Mouse (Mus musculus) hindbrain, embryonic 13.5 days (tissue): ENCODE results near the gene Gtf3c5. TPM values are rescaled to one million over a fixed set of nuclear protein-coding genes. Genes with fewer than 3 reads are reported as not detected.

ENCODE experiments used
- ATAC-seq: fragments of 200-750 bp; cut with Nextera tagmentation; 2 replicates; pipeline ENCODE4 v1.8.0; 2017; ENCODE audit warnings: moderate TSS enrichment; ENCODE audit not compliant: low FRiP score
- H3K27ac ChIP-seq: fragments of 300-500 bp; sonication (generic); 2 replicates; pipeline ENCODE4 v1.5.1; 2015; ENCODE audit warnings: inconsistent platforms, mild to moderate bottlenecking, moderate library complexity
- H3K27me3 ChIP-seq: fragments of 300-500 bp; sonication (generic); 2 replicates; pipeline ENCODE4 v1.6.1; 2015; ENCODE audit warnings: mild to moderate bottlenecking, inconsistent platforms
- H3K36me3 ChIP-seq: fragments of 300-500 bp; sonication (generic); 2 replicates; pipeline ENCODE4 v1.6.1; 2015; ENCODE audit warnings: mild to moderate bottlenecking, inconsistent platforms
- H3K4me1 ChIP-seq: fragments of 300-500 bp; sonication (generic); replicated peaks from 2 replicates; pipeline ENCODE4 v1.6.1; 2015; ENCODE audit warnings: inconsistent platforms
- H3K4me2 ChIP-seq: fragments of 300-500 bp; sonication (generic); 2 replicates; pipeline ENCODE4 v1.6.1; 2015; ENCODE audit warnings: inconsistent platforms, mild to moderate bottlenecking, moderate library complexity
- H3K4me3 ChIP-seq: fragments of 300-500 bp; sonication (generic); 2 replicates; pipeline ENCODE4 v1.5.1; 2015; ENCODE audit warnings: mild to moderate bottlenecking, inconsistent platforms
- H3K9ac ChIP-seq: fragments of 300-500 bp; sonication (generic); 2 replicates; pipeline ENCODE4 v1.6.1; 2015; ENCODE audit warnings: mild to moderate bottlenecking, inconsistent platforms
- H3K9me3 ChIP-seq: fragments of 300-500 bp; sonication (generic); 2 replicates; pipeline ENCODE4 v1.6.1; 2016; ENCODE audit warnings: inconsistent platforms
- WGBS: fragments of 180-500 bp; shearing (Covaris S2); methylation state at CpG from one replicate; pipeline ENCODE4 v1.1.7; 2015; 5-methylcytosine and 5-hydroxymethylcytosine counted together
- polyA plus RNA-seq: library from polyadenylated mRNA; unstranded; fragments of >200 nt; fragmentation: Nextera tagmentation; extraction: Ambion mirVana; gene quantifications from 2 replicates; pipeline ENCODE4 v1.2.1, GENCODE M21; 2015

Gtf3c5 gene
- polyA plus RNA-seq, 1 experiment from 2014 or later = 40.8 TPM

DNA sequence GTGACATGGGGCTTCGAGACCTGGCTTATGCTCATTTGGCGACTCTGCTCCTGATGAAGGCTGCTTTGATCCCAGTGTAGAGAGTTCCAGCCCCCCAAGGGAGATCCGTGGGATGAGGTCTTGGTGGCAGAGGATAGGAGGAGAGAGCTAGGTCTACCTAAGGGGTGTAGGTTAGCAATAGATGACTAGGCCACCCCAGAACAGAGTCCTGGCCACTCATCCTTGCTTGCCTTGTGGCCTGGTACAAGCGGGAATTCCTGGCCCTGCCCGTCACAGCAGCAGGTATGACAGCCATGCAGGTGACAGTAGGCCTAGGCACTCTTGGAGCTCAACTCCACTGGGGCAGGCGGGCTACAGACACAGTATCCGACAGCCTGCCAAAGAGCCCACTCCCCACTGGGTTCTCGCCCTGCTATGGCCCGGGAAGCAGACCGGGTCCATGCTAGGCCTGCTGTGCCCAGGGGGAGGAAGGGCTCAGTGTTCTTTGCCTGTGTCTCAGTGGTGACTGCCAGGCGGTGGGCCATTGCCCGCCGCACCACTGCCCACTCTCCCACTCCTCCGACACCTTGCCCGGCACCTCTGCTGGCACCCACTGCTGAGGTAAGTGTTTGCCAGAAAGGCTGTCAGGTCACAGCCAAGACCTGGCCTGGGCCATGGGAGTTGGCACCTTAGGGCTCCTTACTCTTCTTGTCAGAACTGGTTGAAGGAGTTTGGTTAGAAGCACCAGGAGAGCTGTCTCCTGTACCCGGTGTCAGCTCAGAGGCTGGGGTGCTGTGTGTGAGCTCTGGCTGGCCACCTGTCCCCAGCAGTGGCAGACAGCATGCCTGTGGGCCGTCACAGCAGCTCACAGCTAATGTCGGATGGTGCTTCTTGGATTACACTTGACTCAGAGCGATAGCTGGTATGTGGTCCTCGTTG, 55.9 kb downstream of the Gtf3c5 start:
- no peak for ATAC-seq
- no peak overlapping the region for H3K4me3 ChIP-seq
- no peaks in the 10 kb centered on the region for H3K9me3 ChIP-seq
- H3K27ac ChIP-seq = no peak overlapping the region
- peak overlapping the region; percentile 46; the same call in 1 of the 2 replicates for H3K9ac ChIP-seq
- H3K27me3 ChIP-seq = no peaks in the 10 kb centered on the region
- no peak overlapping the region for H3K4me2 ChIP-seq
- peaks cover 1% of the 10 kb centered on the region for H3K36me3 ChIP-seq
- WGBS = 86% methylated on average over 20 of the region's 20 CpGs
- peaks cover 97% of the 10 kb centered on the region for H3K4me1 ChIP-seq

DNA sequence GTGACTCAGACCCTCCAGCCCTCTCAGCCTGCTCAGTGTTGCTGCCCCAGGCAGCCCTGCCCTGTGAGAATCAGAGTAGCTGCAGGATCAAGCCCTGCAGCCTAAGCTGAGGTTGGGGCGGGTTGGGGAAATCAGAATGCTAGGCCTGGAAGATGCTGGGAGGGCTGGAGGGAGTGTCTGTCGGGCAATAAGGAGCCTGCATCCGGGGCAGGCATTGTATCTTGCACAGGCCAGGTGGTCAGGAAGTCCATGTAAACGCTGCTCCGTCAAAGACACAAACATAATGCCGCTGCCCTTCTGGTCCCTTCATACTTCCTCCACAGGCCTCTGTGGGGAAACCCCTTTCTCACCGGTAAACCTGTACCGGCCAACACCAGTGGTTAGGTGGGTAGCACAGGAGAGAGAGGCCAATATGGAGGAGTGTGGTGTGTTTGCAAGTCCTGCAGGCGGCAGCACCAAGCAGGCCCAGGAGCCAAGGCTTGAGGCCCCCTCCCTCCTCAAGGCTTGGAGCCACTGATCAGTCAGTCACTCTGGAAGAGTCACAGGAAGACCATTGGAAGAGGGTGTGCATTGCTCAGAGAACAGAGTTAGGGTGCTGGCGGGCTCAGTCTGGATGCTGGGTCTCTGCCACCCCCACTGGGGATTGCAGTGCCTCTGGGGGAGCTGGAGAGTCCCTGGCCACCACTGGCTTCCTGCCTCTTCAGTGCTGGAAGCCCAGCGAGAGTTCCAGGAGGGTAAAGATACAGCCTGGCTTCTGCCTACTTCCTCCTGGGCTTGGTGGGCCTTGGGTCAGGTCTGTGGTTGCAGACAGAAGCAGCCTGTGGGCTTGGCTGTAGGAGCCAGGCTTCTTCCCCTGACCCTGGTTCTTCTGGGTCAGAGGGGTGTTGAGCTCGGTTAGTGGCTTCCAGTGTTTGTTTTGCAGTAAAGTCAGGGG, 57.3 kb downstream of the Gtf3c5 start:
- H3K9me3 ChIP-seq = no peaks in the 10 kb centered on the region
- ATAC-seq = no peak; the same call in 1 of the 2 replicates
- H3K4me3 ChIP-seq = no peak overlapping the region
- peaks cover 14% of the 10 kb centered on the region for H3K36me3 ChIP-seq
- H3K9ac ChIP-seq = peak overlapping the region; percentile 66
- 41% methylated on average over 12 of the region's 12 CpGs for WGBS
- H3K27ac ChIP-seq = peak overlapping the region; percentile 77
- H3K4me2 ChIP-seq = peak overlapping the region; percentile 25; the same call in 1 of the 2 replicates
- H3K4me1 ChIP-seq = peaks cover 95% of the 10 kb centered on the region
- no peaks in the 10 kb centered on the region for H3K27me3 ChIP-seq

DNA sequence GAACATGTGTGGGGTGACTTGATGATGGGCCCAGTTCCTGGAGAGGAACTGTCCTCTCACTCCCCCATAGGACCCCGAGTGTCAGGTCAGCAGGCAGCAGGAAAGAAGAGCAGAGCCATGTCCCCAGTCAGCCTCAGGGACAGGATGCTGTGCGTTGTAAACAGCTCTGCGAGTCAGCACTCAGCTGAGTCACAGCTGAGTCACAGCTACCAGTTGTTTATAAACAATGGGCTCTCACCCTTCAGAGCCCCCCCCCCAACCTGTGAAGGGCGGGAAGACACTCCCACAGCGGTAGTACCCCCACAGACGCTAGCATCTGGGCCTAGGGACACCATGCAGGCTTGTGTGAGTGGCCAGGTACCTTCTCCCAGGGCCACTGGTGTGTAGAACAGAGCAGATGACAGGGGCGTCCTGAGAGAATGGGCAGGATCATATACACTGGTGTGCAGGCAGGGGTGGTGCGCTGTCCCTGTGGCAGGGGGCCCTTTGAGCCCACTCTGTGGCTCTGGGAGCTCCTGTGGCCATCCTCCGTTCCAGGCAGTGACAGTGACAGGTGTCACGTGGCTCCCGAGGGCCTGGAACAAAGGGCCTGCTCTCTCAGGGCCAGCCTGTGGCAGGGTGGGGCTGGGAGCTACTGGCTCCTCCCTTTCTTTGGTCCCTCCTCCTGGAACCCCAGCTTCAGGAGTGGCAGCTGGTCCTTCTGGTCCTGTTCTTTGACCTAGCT, 58.2 kb downstream of the Gtf3c5 start:
- H3K9me3 ChIP-seq = no peaks in the 10 kb centered on the region
- peak overlapping the region; percentile 77 for H3K27ac ChIP-seq
- peak overlapping the region; percentile 66 for H3K9ac ChIP-seq
- peaks cover 14% of the 10 kb centered on the region for H3K36me3 ChIP-seq
- peaks cover 95% of the 10 kb centered on the region for H3K4me1 ChIP-seq
- H3K4me2 ChIP-seq = peak overlapping the region; percentile 25; the same call in 1 of the 2 replicates
- ATAC-seq = peak; percentile 57
- no peaks in the 10 kb centered on the region for H3K27me3 ChIP-seq
- WGBS = 15% methylated on average over 11 of the region's 11 CpGs
- H3K4me3 ChIP-seq = no peak overlapping the region; the same call in 1 of the 2 replicates

DNA sequence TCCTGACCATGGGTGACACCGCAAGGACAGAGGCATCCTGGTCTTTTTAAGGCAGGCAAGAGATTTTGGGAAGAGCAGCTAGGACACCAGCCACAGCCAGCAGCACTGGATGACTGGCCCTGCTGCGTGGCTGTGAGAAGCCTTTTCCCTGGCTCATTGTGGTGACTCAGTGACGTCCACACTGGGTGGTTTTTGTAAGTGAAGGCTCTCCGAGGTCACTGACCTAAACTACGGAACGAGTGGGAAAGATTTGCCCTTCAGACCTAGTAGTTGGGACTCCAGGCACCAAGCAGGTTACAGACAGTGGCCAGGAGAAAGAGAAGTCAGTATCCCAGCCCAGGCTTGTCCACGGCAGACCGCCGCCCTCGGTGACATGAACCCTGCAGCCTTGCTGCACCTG, 59.1 kb downstream of the Gtf3c5 start:
- no peaks in the 10 kb centered on the region for H3K27me3 ChIP-seq
- H3K9me3 ChIP-seq = no peaks in the 10 kb centered on the region
- no peak overlapping the region for H3K4me3 ChIP-seq
- ATAC-seq = no peak
- WGBS = 81% methylated on average over 10 of the region's 10 CpGs
- H3K27ac ChIP-seq = peak overlapping the region; percentile 77
- H3K4me2 ChIP-seq = no peak overlapping the region
- H3K4me1 ChIP-seq = peaks cover 95% of the 10 kb centered on the region
- H3K9ac ChIP-seq = no peak overlapping the region
- peaks cover 14% of the 10 kb centered on the region for H3K36me3 ChIP-seq

DNA sequence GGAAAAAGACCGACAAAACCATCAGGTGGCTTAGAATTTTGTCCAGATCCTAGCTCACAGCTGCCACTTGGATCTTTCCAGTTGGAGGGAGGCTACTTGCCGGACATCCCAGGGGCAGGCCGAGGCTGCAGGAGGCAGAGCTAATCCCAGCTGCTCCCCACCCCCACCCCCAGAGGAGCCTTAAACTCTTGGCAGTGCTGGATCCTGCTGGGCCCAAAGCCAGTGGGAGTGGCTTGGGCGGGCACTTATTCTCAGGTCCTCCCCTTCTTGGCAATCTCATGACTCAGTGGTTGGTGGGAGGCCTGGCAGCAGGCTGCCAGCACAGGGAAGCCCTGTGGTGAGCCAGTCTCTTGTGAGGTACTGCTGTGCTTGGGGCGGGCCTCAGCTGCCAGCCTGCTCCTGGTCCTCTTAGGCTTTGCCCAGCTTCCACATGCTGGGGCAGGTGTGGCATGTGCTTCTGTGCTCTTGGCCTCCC, 59.9 kb downstream of the Gtf3c5 start:
- Histone ChIP-seq H3K9ac (no peak overlapping the region), H3K4me2 (no peak overlapping the region), H3K36me3 (peaks cover 14% of the 10 kb centered on the region), H3K4me3 (no peak overlapping the region), H3K27me3 (no peaks in the 10 kb centered on the region), H3K9me3 (no peaks in the 10 kb centered on the region), H3K27ac (peak overlapping the region; percentile 77), H3K4me1 (peaks cover 95% of the 10 kb centered on the region)
- WGBS = 9% methylated on average over 5 of the region's 5 CpGs
- peak; percentile 82 for ATAC-seq

DNA sequence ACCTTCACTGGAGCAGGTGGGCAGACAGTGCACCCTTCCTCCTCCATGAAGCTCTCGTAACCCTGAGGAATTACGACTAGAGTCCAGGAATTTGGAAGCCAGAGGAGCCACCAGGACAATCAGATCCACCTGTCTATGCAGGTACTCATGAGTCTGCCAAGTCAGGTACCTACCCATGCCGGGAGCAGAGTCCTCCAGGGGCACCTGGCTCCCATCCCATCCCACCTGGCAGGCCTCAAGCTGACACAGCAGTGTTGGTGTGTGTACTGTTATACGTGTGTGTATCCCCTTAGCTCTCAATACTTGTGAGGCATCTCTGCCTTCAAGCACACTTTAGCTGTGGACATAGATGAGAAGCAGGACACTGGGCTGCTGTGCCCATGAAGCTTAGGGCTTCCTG, 61.4 kb downstream of the Gtf3c5 start:
- Histone ChIP-seq H3K27ac (no peak overlapping the region), H3K9ac (0 out of 2 replicates have a peak overlapping the region, but pooled peaks have one; percentile 39), H3K9me3 (no peaks in the 10 kb centered on the region), H3K4me1 (peaks cover 95% of the 10 kb centered on the region), H3K27me3 (no peaks in the 10 kb centered on the region), H3K4me3 (no peak overlapping the region), H3K4me2 (no peak overlapping the region), H3K36me3 (peaks cover 17% of the 10 kb centered on the region)
- ATAC-seq = no peak
- 91% methylated on average over 4 of the region's 4 CpGs for WGBS

DNA sequence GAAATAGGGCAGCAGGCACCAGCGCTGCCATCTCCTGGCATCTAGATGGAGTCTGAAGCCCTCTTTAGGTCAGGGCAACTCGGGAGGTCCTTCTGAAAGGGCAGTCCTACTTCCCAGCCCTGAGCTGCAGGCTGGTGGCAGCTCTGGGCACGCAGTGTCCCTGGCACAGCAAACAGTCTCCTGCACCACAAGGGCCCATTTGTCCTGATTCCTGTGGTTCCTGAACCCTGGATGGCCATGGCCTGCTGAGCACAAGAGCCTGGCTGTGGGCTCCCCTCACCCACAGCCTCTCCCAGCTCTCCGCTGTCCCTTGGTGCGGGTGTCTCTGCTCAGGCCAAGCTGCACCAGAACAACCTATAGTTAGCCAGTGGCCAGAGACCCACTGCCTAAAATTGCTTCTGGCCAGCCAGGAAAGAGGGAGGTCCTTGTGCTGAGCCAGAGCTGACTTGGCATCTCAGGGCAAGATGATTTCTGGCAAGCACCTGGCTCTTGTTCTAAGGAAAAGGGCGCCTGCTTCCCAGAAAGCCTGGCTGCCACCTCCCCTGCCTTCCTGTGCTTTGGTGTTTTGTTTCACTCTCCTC, 61.9 kb downstream of the Gtf3c5 start:
- no peak overlapping the region for H3K27ac ChIP-seq
- peak overlapping the region; percentile 39; the same call in 1 of the 2 replicates for H3K9ac ChIP-seq
- peaks cover 19% of the 10 kb centered on the region for H3K36me3 ChIP-seq
- 85% methylated on average over 6 of the region's 6 CpGs for WGBS
- H3K4me1 ChIP-seq = peaks cover 95% of the 10 kb centered on the region
- ATAC-seq = no peak
- no peak overlapping the region for H3K4me3 ChIP-seq
- H3K27me3 ChIP-seq = no peaks in the 10 kb centered on the region
- no peak overlapping the region for H3K4me2 ChIP-seq
- no peaks in the 10 kb centered on the region for H3K9me3 ChIP-seq

DNA sequence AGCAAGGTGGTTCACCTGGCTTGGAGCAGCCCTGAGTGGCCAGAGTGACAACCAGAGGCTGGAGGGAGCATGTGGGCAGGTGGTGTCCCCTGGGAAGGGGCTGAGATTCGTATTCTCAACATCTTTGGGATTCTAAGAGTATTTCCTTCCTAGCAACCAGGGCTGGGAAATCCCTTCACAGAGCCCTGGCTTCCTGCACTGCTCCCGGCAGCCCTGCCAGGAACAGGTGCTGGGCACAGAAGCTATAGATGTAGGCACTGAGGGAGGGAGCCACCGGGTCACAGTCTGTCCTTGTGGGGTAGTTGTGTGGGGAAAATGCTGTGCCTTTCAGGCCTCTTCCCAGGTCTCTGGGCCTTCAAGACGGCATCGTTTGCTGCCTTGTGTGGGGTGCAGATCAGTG, 63.0 kb downstream of the Gtf3c5 start:
- Histone ChIP-seq H3K27me3 (no peaks in the 10 kb centered on the region), H3K9ac (peak overlapping the region; percentile 35; the same call in 1 of the 2 replicates), H3K27ac (no peak overlapping the region), H3K4me2 (no peak overlapping the region), H3K9me3 (no peaks in the 10 kb centered on the region), H3K4me3 (no peak overlapping the region), H3K36me3 (peaks cover 29% of the 10 kb centered on the region), H3K4me1 (peaks cover 95% of the 10 kb centered on the region)
- 60% methylated on average over 5 of the region's 5 CpGs for WGBS
- ATAC-seq = no peak

DNA sequence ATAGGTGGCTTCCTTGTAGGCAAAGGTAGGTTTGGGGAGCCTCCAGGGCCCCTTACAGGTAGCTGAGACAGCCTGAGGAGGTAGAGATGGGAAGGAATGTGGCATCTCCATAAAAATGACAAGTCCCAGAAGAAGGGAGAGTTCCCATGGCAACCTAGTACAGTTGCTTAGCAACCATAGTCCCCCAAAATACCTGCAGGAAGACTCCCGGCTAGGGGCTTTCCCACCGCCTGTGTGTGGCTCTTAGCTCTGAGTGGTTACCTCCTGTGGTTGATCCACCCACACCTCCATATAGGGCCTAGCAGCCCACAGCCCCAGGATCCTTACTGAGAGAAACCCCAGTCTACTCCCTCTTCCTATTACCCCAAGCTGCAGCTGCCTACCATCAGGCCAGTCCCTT, 65.3 kb downstream of the Gtf3c5 start:
- Histone ChIP-seq H3K9ac (peak overlapping the region; percentile 53), H3K9me3 (no peaks in the 10 kb centered on the region), H3K4me3 (no peak overlapping the region), H3K4me1 (peaks cover 90% of the 10 kb centered on the region), H3K27me3 (no peaks in the 10 kb centered on the region), H3K4me2 (peak overlapping the region; percentile 27; the same call in 1 of the 2 replicates), H3K27ac (peak overlapping the region; percentile 55), H3K36me3 (peaks cover 33% of the 10 kb centered on the region)
- 17% methylated on average over 2 of the region's 2 CpGs for WGBS
- no peak for ATAC-seq

DNA sequence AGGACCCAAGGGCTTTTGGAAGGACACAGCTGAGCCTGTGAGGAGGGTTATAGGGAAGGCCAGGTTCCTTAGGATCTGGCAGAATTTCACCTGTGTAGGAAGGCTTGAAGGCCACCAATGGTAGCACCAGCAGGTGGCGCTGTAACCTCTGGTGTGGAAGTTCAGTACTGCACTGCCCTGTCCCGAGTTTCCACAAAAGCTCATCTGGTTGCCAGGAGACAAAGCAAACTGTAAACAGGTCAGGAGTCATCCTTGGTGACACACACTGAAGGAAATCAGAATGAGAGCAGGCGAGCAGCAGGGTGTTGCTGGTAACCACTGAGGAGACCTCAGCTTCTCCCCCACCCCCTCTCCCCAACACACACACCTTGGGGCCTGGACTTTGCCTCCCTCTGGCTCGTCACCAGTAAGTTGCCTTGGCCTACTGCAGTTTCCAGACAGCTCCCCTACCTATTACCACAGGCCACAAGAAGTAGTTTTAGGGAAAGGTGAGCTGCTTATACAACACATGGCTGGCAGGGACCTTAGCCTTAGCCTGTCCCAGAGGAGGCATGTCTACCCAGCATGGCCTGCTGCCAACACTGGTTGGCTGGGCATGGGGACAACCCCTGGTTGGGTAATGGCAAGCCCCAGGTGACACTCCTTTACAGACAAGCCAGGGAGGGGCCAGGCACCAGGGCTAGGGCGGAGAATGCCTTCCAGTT, 66.2 kb downstream of the Gtf3c5 start:
- Histone ChIP-seq H3K36me3 (peaks cover 28% of the 10 kb centered on the region), H3K4me1 (peaks cover 86% of the 10 kb centered on the region), H3K9me3 (no peaks in the 10 kb centered on the region), H3K27me3 (no peaks in the 10 kb centered on the region), H3K27ac (peak overlapping the region; percentile 55), H3K9ac (peak overlapping the region; percentile 26; the same call in 1 of the 2 replicates), H3K4me3 (no peak overlapping the region), H3K4me2 (peak overlapping the region; percentile 27; the same call in 1 of the 2 replicates)
- no peak for ATAC-seq
- 45% methylated on average over 5 of the region's 5 CpGs for WGBS
